Mouse (Mus musculus) adipocyte (in vitro differentiated cells): ENCODE data around the gene Uts2.

Experiments used
- DNase-seq: peaks from one replicate; pipeline ENCODE4 v3.0.0-alpha.2; 2016; ENCODE audit warnings: low spot score

Gene Uts2

DNA sequence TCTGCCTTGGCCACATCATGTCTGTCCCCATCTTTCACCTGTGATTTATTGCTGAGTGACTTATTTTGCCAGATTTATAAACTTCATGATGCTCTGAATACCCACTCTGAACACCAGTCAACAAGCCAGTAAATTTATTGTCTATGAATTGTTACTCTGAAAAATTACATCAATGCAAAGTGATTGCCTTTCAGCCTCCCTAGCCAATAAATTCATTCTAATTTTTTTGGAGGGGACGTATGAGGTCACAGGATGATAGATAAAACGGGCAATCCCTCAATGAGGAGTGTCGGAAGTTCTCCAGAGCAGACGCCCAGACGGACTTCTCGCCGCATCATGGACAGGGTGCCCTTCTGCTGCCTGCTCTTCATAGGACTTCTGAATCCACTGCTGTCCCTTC, at the start of gene Uts2:
TSS of gene Uts2 (plus strand) at position 301 of the 400 bp plus-strand sequence.
- DNase-seq: no peak

DNA sequence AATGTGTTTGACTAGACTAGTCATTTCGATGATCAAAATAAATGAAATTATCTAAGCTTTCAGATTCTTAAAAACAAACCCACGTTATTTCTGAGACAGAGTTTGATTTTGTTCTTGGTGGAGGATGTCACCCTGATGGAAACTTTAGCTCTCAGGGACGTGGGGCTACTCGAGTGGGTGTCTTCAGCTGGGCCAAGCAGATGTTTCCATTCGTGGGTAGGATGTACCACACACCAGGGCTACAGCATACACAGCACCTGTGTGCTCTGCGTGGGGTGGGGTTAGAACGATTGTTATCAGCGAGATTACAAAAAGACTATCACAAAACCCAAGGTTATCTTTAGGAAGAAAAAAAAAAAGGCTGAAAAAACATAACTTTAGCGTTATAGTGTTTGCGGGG, 45.9 kb upstream of the Uts2 start:
- no peak for DNase-seq

DNA sequence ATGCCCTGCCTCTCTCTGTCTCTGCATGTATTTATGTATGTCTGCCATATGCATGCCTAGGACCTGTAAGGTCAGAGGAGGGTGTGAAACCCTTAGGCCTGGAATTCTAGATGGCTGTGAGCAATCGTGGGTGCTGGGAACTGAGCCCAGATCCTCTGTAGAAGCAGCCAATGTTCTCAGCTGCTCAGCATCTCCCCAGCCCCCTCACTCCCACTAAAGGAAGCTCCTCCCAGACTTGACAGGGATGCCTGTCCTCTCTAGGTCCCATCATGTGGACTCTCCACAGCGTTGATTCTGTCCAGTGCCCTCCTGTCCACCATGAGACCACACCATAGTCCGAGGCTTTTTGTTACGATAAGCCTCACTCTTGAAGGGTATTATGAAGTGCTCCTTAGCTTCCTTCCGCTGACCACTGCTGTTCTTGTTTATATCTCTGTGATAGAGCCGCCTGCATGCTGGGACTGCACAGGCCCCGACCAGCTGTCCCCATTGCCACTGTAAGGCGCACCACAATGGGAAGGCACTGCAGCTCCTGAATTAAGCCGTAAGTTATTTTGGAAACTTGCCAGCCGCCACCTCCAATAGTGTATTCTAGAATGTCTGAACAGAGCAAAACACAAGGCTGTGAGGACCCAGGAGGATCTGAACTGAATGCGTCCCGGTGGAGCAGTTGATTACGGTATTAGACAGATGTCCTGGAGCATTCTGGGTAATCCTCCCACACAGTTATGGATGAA, 40.4 kb upstream of the Uts2 start:
- DNase-seq: no peak

DNA sequence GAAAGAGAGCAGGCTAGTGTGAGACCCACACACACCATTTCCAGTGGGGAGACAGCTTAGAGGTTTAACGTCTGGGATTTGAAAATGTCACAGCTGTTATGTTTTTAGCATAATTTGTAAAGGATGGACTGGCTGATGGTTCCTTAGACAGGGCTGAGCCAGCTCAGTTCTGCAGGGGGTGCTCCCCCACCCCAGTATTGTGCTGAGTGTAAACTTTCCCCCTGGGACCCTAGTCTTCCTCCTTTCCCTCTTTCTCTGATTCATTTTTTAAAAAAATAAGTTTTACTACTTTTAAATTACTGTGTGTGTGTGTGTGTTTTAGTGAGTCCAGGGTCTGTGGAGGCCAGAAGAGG, 39.8 kb upstream of the Uts2 start:
- DNase-seq: no peak

DNA sequence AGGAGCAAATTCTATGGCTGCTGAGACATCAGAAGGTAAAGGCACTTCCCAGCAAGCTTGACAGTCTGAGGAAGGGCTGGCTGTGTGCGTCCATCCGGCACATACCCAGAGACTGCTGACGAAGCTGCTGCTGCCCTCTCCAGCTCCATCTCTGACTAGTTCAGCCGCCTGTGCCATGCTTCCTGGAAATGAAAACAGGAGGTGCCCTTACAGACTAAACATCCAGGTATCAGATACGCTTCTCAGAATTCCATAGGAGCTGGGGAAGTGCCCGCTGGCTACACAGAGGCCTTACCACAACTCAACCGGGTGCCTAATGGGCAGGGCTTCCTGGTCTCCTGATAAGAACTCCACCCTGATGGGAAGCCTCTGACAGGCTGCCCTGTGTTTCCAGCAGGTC, 38.4 kb upstream of the Uts2 start:
- no peak for DNase-seq

DNA sequence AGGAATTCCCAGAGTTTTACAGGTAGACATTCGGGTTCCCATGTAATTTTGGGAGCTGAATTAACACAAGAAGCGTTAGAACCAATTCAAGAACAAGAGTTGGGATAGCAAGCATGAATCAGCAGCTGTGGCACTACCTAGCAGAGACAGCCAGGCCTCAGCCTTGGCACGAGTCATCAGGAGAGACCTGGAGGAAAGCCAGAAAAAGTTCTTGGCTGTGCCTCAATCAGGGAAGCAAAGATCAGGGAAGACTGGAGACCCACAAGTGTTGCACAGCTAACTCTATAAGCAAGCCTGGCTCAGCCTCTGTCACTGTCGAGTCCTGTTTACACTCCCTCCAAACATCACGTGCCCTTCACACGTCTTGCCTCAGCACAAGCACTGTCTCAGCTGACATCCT, 34.7 kb upstream of the Uts2 start:
- peak; percentile 23 for DNase-seq

DNA sequence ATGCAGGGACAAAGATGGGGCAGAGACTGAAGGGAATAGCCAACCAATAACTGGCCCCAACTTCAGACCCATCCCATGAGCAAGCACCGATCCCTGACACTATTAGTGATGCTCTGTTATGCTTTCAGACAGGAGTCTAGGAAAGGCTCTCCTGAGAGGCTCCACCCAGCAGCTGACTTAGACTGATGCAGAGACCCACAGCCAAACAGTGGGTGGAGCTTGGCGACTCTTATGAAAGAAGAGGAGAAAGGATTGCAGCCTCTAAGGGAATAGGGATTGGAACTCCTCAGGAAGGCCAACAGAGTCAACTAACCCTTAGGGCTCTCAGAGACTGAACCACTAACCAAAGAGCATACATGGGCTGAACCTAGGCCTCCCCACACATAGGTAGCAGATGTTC, 33.2 kb upstream of the Uts2 start:
- peak; percentile 25 for DNase-seq

DNA sequence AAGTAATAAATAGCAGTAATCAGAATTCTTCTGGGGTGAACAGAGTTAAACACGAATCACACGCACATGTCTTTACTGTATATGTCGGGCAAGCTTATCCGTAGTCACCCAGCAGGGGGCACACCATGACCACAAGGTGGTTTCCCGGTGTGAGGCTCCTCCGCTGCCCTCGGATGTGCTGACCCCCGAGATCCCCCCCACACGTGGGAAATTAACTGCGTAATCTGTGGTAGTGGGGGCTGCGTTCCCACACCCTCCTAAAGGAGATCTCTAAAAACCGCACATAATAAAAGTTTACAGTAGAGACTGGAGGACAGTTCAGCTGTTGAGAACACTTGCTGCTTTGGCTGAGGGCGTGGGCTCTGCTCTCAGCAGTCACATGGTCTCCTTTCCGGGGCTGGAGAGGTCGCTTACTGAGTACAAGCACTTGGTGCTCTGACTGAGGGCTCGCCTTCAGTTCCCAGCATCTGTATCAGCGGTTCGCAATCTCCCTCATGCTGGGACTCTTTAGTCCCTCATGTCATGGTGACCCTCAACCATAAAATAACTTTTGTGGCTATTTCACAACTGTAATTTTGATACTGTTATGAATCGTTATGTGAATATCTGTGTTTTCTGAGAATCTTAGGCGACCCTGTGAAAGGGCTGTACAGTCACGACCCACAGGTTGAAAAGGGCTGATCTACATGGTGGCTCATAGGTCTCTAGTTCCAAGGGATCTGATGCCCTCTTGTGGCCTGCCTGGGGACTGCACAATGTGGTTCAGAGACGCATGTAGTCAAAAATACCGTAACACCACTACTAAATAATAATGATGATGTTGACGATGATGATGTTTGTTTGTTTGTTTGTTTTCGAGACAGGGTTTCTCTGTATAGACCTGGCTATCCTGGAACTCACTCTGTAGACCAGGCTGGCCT, 32.0 kb upstream of the Uts2 start:
- peak; percentile 88 for DNase-seq

DNA sequence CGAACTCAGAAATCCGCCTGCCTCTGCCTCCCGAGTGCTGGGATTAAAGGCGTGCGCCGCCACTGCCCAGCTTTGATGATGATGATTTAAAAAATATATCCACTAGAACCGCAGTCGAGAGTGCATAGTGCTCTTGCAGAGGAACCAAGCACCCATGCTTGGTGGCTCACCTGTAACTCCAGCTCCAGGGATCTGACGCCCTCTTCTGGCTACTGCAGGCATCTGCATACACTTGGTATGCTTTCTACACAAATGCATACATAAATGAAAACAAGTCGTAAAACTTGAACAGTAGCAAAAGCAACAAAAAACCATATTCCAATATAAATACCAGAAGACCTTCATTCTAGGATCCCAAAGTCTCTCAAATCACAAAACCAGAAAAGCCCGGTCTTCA, 31.3 kb upstream of the Uts2 start:
- no peak for DNase-seq

DNA sequence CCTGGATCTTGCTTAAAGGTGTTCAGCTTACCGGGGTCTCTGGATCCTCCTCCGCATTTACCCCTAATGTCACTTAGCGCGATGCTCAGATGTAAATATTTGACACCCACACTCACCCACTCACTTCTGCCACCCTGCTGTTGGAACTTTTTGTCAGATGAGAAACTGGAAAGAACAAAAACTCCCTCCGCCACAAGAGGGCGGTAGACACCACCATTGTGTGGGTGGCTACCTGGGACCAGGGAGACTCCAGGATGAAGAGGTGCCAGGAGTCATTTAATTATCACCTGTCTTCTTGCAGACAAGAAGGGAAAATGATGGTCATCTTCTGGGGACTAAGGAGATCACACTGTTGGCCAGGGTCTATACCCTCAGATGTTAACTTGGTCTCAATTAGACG, 30.3 kb upstream of the Uts2 start:
- peak; percentile 57 for DNase-seq

DNA sequence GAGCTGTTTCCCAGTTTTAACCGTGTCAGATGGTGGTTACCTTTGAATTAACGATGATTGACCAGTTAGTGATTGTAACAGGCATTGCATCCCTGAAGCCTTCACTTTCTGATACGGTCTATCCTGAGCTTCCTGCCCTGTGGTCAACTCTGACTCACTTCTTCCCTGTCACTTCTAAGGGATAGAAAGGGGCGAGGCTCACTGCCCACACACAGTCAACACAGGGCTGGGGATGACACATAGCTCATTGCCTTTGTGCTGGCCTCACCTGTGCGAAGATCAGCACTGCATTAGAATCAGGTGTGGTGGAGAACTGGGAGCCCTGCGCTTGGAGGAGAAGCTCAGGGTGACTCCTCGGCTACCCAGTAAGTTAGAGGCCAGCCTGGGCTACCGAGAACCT, 27.9 kb upstream of the Uts2 start:
- no peak for DNase-seq

DNA sequence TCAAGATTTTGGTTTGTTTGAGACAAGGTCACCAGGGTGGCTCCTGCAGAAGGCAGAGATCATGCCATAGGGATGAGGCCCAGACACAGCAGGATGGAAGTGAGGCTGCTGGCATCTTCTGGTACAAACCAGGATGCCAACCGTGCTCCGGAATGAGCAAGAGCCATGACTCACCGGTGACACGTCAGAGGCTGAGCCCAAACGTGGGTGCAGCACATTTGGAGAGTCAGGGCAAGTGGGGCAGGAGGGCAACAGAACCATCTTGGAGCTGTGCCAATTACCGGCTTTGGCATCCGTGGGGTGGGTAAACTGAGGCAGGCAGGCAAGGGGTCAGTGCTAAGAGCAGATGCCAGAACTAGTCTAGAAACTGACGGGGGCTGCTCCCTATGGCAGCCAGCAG, 23.6 kb upstream of the Uts2 start:
- DNase-seq: peak; percentile 38

DNA sequence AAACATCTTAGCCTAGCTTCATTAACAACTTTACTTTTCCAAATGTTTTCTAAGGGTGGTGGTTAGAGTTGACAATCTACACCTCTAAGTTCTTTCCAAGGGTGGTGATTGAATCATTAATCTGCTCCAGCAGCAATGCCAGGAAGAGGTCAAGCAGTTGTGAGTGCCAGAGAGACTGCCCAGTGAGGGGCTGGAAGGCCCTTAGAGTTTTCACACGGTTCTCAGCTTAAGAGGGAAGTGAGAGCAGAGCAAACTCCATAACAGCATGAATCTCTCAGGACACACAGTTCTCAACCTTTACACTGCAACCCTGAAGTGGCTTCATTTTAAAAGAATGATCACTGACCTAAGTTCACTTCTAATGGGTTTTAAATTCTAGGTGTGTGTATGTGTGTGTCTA, 21.8 kb upstream of the Uts2 start:
- DNase-seq: no peak

DNA sequence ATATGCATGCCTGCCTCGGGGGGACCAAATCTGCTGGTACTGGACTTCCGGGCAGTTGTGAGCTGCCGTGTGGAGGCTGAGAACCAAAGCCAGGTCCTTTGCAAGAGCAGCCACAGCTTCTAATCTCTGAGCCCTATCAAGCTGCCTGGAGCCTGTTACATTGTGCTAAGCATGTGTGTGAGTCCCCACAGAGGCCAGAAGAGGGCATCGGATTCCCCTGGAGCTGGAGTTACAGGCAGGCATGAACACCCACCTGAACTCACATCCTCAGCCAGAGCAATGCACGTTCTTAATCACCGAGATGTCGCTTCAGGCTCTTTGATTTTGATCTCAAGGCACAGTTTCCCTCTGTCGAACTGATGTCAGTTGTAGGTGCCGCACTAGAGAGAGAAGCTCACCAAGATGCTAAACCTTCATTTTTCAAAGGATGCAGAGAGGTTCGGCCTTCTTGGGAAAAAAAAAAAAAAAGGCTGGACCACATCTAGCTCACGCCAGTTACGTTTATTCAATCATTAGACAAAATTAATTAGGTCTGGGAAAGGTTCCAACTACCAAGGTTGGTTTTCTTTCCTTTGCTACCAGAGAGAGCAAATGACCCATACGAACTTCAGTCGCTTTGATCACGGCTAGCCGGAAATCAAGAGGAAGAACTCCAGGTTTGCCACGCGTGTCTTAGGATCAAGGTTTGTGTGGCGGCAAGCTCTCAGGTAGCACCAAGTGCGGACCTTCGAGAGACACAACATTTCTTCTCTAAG, 18.6 kb upstream of the Uts2 start:
- no peak for DNase-seq

DNA sequence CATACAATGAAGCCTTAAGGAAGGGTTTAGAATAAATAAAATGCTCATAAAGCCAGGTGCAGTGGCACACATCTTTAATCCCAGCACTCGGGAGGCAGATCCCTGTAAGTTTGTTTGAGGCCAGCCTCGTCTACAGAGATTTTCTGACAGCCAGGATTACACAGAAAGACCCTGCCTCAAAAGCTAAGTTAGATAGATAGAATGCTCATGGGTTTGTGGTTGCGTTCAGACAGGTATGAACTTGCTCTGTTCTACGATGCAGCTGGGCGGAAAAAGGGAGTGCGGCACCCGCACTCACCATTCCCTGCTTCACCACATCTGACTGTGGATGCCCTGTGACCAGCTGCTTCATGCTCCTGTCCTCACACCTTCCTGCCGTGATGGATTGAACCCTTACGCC, 17.4 kb upstream of the Uts2 start:
- DNase-seq: no peak

DNA sequence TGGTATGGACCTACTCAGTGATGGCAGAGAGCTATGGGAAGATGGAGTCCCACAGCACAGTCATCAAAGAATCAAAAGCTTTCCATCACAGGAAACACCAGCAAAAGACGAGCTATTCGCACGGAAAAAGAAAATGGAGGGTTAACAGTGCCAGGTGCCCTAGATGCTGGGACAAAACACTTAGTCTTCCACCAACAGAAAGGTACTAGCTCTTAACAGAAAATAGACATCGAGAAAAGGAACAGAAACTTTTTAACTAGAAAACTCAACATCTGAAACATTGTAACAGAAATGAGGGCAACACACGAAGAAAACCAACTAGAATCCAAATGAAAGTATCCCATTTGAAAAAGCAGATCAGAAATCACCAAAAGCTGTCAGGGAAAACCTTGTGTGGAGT, 16.7 kb upstream of the Uts2 start:
- no peak for DNase-seq

DNA sequence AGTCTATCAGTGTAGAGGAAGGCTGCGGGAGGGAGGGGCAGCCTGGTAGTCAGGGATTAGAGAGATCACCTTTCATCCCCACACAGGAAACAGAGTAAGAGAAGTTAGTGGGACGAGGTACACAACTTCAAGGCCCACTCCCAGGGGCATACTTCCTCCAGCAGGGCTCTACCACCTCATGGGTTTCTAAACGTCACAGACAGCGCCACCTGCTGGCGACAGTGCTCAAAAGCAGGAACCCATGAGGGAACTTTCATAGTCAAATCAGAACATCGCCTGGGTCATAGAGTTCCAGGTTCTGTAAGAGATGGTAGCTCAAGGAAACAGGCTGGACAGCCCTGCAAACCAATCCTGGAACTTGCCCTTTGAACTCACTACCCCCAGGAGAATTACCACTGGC, 6.7 kb upstream of the Uts2 start:
- peak; percentile 30 for DNase-seq

DNA sequence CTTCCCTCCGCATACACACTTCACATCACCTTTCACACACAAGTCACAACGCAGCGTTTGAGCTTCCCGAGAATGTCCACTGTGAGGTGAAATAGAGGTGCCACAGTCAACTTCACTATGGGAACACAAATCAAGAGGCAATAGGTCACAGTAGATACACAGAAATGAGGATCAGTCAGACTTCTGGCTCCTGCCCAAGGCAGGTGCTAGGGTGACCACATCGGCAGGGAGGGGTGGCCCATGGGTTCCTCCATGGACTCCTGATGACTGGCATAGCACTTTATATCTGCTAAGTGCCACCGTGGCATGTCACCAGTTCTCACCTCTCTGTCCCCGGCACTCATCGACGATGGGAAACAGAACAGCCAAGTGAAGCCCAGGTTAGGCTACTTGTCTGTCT, 1.7 kb downstream of the Uts2 start:
- DNase-seq: no peak

DNA sequence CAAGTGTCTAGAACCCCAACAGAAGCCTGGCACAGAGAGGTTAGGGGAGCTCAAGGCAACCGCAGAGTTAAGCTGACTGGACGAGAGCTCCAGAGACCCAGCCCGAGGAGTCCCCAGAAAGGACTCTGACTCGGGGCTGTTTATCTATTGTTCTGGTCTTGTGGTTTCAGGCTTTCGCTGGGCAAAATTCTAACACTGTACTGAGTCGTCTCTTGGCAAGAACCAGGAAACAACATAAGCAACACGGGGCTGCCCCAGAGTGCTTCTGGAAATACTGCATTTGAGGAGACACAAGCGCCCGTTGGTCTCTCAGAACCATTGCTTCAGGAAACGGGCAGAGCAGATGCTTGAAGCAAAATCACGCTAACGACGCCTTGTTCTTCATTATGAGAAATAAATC, 4.5 kb downstream of the Uts2 start:
- no peak for DNase-seq

DNA sequence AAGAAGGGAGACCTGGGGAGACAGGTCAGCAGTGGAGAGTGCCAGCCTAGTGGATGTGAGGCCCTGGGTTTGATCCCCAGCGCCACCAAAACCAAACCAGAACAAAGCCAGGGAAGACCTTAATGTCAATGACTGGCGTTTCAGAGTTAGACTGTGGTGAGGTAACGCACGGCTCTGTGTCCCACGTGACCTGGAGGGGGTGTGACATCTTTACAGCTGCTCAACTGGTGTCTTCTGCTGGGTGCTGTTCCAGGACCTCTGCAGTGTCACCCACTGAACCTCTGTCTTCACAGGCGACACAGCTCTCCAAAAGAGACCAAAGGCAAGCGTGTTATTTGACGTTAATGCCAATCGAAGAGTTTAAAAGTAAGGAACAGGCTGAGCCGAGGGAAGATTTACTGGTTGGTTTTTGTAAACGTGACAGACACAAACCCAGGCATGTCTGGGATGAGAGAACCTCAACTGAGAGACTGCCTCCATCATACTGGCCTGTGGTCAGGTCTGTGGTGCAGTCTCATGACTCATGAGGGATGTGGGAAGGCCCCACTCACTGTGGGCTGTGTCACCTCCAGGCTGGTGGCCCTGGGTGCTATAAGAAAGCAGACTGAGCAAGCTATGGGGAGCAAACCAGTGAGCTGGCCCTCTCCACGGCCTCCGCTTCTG, 8.9 kb downstream of the Uts2 start:
- DNase-seq: no peak

DNA sequence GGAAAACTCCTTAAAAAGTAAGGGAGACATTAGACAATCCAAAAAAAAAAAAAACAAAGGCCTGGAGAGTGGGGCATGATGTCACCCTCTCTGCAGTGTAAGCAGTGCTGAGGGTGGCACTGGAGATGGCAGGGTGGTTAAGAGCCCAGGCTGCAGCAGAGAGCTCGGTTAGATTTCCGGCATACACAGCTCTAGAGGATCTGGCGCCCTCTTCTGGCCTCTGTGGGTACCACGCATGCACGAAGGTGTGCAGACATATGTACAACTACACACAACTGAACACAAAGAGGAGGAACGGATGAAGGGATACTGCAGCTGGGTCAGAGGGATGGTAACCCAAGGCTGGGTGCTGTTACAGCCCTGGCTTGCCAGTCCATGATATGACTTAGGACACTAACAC, 10.0 kb downstream of the Uts2 start:
- peak; percentile 10 for DNase-seq

DNA sequence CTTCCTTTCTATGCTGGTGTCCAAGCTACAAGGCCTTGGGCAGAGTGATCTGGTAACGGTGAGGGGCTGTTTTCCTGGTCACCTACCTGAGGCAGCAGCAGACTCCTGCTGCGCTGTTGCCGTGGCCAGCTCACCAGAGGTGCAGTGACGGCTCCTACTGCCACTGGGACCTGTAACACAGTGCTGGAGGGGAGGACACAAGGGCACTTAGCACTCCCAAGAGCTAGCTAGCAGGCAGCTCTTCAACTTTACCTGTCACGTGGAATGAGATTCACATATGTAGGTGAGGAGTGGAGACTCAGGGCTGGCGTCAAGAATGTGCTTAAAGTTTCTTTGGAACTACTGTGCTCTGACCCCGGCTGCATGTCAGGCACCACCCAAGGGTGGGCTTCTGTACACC, 13.4 kb downstream of the Uts2 start:
- DNase-seq: no peak
